10 mouse cellular contexts compared by ENCODE assay signal in the genomic region with DNA sequence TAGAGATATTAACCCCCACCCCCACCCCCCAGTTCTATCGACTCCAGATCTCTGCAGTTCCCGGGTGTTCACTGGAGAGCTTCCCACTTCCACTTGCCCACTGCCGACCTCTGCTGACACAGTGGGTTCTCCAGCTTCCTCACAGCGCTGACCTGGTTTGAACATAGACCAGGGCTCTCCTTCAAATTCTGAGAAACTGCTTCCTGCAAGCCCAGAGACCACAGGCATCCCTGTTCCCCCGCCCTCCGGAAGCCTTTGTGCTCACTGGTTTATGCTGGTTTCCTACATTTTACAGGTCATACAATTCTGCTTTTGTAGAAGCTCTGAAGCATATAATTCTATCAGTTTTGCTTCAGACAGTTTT.
DNase-seq lines count a peak whose midpoint lies in the region; ATAC-seq and TF ChIP-seq lines count a peak whose summit lies in the region.
"Had no signal": no experiment of that assay in that cellular context is flagged by ENCODE, and none has a peak within 500 bp of the region (broad histone marks: within the 10 kb centered on the region; RNA-seq: fewer than 3 reads in every experiment).

No protein-coding gene starts in this region.

- no peak for TF ChIP-seq EP300 in stomach, postnatal 0 days (optimal IDR thresholded peaks at IDR 0.05)

- H3K4me3 ChIP-seq in heart, embryonic 10.5 days = no peak overlapping the region
- no peak overlapping the region for H3K4me3 ChIP-seq in embryonic facial prominence, embryonic 12.5 days
- no peak overlapping the region for H3K4me3 ChIP-seq in kidney, embryonic 15.5 days (replicated peaks)
- no peak overlapping the region for H3K4me3 ChIP-seq in stomach, postnatal 0 days (ENCODE audit: low read depth, low read length)
- H3K4me3 ChIP-seq: midbrain, embryonic 12.5 days had no signal

- peak overlapping the region; percentile 57 for H3K27ac ChIP-seq in heart, embryonic 10.5 days
- H3K27ac ChIP-seq in embryonic facial prominence, embryonic 12.5 days = 0 out of 2 replicates have a peak overlapping the region, but pooled peaks have one; percentile 67
- peak overlapping the region; percentile 71 for H3K27ac ChIP-seq in kidney, embryonic 15.5 days
- 0 out of 2 replicates have a peak overlapping the region, but pooled peaks have one; percentile 8 for H3K27ac ChIP-seq in stomach, postnatal 0 days (replicated peaks)
- H3K27ac ChIP-seq: midbrain, embryonic 12.5 days had no signal

- no peak overlapping the region for H3K9ac ChIP-seq in embryonic facial prominence, embryonic 12.5 days
- no peak overlapping the region for H3K9ac ChIP-seq in kidney, embryonic 15.5 days
- H3K9ac ChIP-seq in stomach, postnatal 0 days (ENCODE audit: low read length) = no peak overlapping the region
- H3K9ac ChIP-seq: midbrain, embryonic 12.5 days had no signal

- H3K27me3 ChIP-seq in heart, embryonic 10.5 days (ENCODE audit: insufficient read depth, poor library complexity, severe bottlenecking) = no peaks in the 10 kb centered on the region
- H3K27me3 ChIP-seq in embryonic facial prominence, embryonic 12.5 days = no peaks in the 10 kb centered on the region
- H3K27me3 ChIP-seq in kidney, embryonic 15.5 days = no peaks in the 10 kb centered on the region
- H3K27me3 ChIP-seq in stomach, postnatal 0 days (ENCODE audit: control insufficient read depth, insufficient read depth, low read length) = no peaks in the 10 kb centered on the region
- H3K27me3 ChIP-seq: midbrain, embryonic 12.5 days had no signal

- DNase-seq in heart, embryonic 10.5 days (ENCODE audit: low spot score) = no peak
- DNase-seq in heart, postnatal 14 days = no peak
- no peak for DNase-seq in stomach, postnatal 0 days (ENCODE audit: low spot score)
- DNase-seq in layer of hippocampus, adult 9-10 months (ENCODE audit: low spot score) = no peak
- no peak for DNase-seq in adrenal gland, postnatal 4 days (ENCODE audit: low spot score in 2 of 2)
- DNase-seq in heart, postnatal 25 days (ENCODE audit: low spot score) = no peak
- DNase-seq: heart, postnatal 36 days had no signal

- no peaks in the 10 kb centered on the region for H3K36me3 ChIP-seq in heart, embryonic 10.5 days
- no peaks in the 10 kb centered on the region for H3K36me3 ChIP-seq in embryonic facial prominence, embryonic 12.5 days
- H3K36me3 ChIP-seq in kidney, embryonic 15.5 days = no peaks in the 10 kb centered on the region
- no peaks in the 10 kb centered on the region for H3K36me3 ChIP-seq in stomach, postnatal 0 days (ENCODE audit: control insufficient read depth, insufficient read depth, low read length)
- H3K36me3 ChIP-seq: midbrain, embryonic 12.5 days had no signal

- TF ChIP-seq CTCF in stomach, postnatal 0 days (IDR thresholded peaks at IDR 0.05; ENCODE audit: low read depth) = no peak

- no peak for ATAC-seq in embryonic facial prominence, embryonic 12.5 days (ENCODE audit: insufficient number of reproducible peaks, insufficient read depth, low FRiP score, low TSS enrichment)
- ATAC-seq in kidney, embryonic 15.5 days (replicated peaks; ENCODE audit: low FRiP score) = peak; percentile 66
- ATAC-seq in stomach, postnatal 0 days (ENCODE audit: low FRiP score, low TSS enrichment) = no peak

- peaks cover 22% of the 10 kb centered on the region for H3K4me1 ChIP-seq in heart, embryonic 10.5 days
- peaks cover 13% of the 10 kb centered on the region; the same call in 1 of the 2 replicates for H3K4me1 ChIP-seq in embryonic facial prominence, embryonic 12.5 days
- peaks cover 10% of the 10 kb centered on the region for H3K4me1 ChIP-seq in kidney, embryonic 15.5 days
- H3K4me1 ChIP-seq in stomach, postnatal 0 days (replicated peaks; ENCODE audit: control insufficient read depth, insufficient read depth) = no peaks in the 10 kb centered on the region
- H3K4me1 ChIP-seq: midbrain, embryonic 12.5 days had no signal

- no peaks in the 10 kb centered on the region for H3K9me3 ChIP-seq in heart, embryonic 10.5 days
- no peaks in the 10 kb centered on the region for H3K9me3 ChIP-seq in embryonic facial prominence, embryonic 12.5 days
- H3K9me3 ChIP-seq in kidney, embryonic 15.5 days (replicated peaks) = no peaks in the 10 kb centered on the region
- H3K9me3 ChIP-seq in stomach, postnatal 0 days (ENCODE audit: control insufficient read depth, low read length) = no peaks in the 10 kb centered on the region
- H3K9me3 ChIP-seq: midbrain, embryonic 12.5 days had no signal

- no peak overlapping the region for H3K4me2 ChIP-seq in embryonic facial prominence, embryonic 12.5 days (replicated peaks)
- no peak overlapping the region for H3K4me2 ChIP-seq in kidney, embryonic 15.5 days
- no peak overlapping the region for H3K4me2 ChIP-seq in stomach, postnatal 0 days (replicated peaks; ENCODE audit: low read depth)
- H3K4me2 ChIP-seq: midbrain, embryonic 12.5 days had no signal

- intact Hi-C loops in heart, postnatal 14 days (cut with DNase I) = no loop called here
- intact Hi-C loops in heart, postnatal 25 days (cut with DNase I) = no loop called here

- WGBS in heart, embryonic 10.5 days = 52% methylated on average over 6 of the region's 6 CpGs
- 42% methylated on average over 6 of the region's 6 CpGs for WGBS in embryonic facial prominence, embryonic 12.5 days
- 46% methylated on average over 6 of the region's 6 CpGs for WGBS in kidney, embryonic 15.5 days
- WGBS in stomach, postnatal 0 days = 14% methylated on average over 6 of the region's 6 CpGs

Comparison
In these comparisons a context has a peak if more than half of its experiments do, and no peak if none do; other contexts are left out.
1. H3K27ac ChIP-seq: peak in every context shown above with its lines; median percentile 71 in kidney, embryonic 15.5 days; 67 in embryonic facial prominence, embryonic 12.5 days; 57 in heart, embryonic 10.5 days; 8 in stomach, postnatal 0 days.